Mouse (Mus musculus) adrenal gland, postnatal 14 days (tissue): Measurements from ENCODE around the gene Psg25. TPM values are rescaled to one million over a fixed set of nuclear protein-coding genes. Genes with fewer than 3 reads are reported as not detected.
"Not testable (repeated sequence)": the region's sequence is repeated elsewhere in the genome, so short reads cannot be mapped to it uniquely, and the experiment has no call there.

Source experiments
- DNase-seq: peaks from one replicate; pipeline ENCODE4 v3.0.0; 2021; ENCODE audit warnings: mixed read lengths
- long read RNA-seq, 2 experiments: library from polyadenylated mRNA; stranded (forward); transcript quantifications; one replicate each; pipeline ENCODE4 v2.0.0; 2021
- total RNA-seq: library from RNA; stranded (reverse); gene quantifications from 2 replicates; pipeline ENCODE4 v1.2.3, GENCODE M21; 2021

The Psg25 gene
- not detected in 2 replicates for total RNA-seq
- long read RNA-seq, experiment 1, result 0 reads
- long read RNA-seq, experiment 2, result 0 reads

DNA sequence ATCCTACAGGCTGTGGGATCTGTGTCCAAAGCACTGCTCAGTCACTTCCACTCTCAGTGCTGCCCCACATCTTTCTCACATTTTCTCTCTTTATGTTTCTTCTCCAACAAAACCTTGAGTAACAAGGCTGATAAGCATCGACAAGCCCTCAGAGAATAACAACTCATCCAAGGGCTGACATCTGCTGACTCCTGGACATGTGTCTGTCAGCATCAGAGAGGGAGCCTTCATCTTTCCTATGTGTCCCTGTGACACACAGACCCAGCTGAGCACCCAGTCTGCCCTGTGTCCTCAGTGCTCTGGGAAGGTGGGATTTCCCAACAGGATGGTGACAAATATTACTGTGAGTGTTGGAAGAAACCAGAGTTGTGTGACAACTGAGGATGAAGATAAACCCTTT is at the start of gene Psg25:
Gene Psg25, minus strand, starts transcription at position 101 of the 400 bp plus-strand sequence.
- DNase-seq, result no peak

- no peak for DNase-seq
These were observed 35.1 kb upstream of the Psg25 start, which contains the start of gene Psg27 for GRCm38 (mm10) chr7:18567205-18567604. Psg27 (minus strand) TSS chr7:18567305.

DNA sequence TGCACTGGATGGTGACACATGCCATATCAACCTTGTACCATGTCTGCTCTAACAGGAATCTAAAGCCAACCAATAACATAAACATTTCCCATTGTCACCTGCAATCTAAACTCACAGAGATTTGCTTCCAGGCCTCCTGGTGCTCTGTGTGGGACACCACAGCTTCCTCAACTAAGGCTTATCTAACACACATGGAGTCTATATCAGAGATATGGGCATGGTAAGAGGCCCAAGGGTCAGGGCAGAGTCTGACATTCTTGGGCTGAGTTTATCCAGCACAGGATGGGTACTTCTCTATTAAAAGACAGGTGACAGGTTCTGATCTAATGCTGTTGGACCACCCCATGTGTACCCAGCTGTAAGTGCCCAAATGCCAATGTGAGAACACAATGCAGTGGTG is 27.8 kb upstream of the Psg25 start:
- DNase-seq, result no peak

DNA sequence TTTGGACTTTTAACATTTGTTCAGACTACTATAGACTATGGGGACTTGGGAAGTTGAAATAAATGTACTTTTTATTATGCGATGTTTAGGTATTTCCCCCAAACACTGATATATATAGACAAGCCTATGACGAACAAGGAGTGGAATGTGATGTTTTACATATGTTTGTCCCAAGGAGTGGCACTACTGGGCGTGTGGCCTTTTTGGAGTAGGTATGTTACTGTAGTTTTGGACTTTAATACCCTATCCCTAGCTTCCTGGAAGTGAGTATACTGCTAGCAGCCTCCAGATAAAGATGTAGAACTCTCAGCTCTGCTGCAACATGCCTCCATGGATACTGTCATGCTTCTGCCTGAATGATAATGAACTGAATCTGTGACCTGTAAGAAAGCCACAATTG is 23.7 kb upstream of the Psg25 start:
- not testable (repeated sequence) for DNase-seq

DNA sequence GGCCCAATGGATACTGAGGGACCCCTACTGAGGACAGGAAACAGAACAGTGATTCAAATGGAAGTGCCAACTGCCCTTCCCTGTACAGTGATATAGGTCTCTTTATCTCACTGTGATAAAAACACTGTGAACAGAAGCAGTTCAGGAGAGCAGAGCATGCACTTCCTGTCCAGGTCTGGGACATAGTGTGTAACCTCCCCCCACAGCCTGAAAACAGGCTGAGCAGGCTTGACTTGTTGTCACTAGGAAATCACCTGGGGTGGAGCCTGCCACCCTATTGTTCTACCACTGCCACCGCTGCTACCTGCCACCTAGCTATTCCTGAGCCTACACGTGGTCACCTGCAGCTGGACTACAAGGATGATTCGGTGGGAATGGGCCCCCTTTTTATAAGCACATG is 1.4 kb upstream of the Psg25 start:
- no peak for DNase-seq

DNA sequence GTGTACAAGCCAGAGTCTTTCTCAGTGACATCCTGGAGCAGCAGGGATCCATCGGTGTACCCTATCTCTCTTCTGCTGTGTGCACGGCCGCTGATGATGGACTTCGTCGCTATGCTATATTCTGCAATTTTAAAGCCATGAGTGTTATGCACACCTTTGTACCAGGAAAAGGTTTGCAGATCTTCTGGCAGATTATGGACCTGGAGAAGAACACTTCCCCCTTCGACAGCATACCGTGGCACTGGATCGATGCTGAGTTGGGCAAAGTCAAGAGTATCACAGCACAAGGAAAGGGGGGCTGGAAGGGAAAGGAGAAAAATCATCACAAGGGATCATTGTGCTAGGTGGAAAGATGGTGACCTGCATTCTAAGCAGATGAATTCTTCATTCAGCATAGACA is 7.4 kb downstream of the Psg25 start:
- DNase-seq, result no peak

DNA sequence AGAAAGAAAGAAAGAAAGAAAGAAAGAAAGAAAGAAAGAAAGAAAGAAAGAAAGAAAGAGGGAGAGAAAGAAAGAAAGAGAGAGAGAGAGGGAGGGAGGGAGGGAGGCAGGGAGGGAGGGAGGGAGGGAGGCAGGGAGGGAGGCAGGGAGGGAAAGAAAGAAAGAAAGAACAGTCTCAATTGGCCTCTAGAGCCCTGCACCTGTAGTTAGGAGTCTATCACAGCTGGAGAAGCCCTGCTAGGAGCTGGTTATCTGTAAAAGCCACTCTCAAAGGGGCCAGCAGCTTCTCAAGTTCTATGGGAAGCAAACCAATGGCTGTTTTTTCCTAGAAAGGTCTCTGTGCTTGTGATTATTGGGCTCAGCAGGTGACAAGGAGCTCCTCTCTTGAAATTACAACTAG is 19.2 kb downstream of the Psg25 start:
- not testable (repeated sequence) for DNase-seq

- not testable (repeated sequence) for DNase-seq
These were observed 19.7 kb downstream of the Psg25 start for GRCm38 (mm10) chr7:18512417-18512816.

DNA sequence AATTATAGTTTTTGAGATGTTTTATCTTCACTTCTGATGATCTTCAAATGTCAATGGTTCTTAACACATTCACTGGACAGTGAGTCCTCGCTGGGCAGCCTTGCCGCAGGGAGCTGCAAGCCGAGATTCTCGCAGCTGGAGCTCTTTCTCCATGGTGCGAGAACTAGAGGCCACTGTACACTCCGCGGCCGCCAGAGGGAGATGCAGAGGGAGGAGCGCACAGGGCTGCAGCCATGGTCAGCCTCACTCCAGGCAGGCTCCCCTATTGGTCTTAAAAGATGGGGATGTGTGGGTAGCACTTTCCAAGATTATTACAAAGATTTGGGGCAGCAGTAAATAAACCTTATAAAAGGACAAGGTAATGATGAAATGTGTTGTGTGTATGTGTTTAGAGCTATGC is 20.6 kb downstream of the Psg25 start:
- peak; percentile 6 for DNase-seq

DNA sequence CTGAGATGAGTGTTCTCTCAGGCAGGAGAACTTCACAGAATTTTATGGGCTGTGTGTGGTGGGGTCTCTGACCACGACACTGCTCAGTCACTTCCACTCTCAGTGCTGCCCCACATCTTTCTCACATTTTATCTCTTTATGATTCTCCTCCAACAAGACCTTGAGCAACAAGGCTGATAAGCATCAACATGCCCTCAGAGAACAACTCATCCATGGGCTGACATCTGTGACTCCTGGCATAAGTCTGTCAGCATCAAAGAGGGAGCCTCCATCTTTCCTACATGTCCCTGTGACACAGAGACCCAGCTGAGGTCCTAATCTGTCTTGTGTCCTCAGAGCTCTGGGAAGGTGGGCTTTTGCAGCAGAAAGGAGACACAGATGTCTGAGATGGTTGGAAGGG is 48.0 kb downstream of the Psg25 start, which contains the start of gene Psg26:
Gene Psg26, minus strand, starts transcription at position 101 of the 400 bp plus-strand sequence.
- no peak for DNase-seq

Other genes starting within 250 kb of the Psg25 start
- gene Psg18, start 177.3 kb downstream of the Psg25 start, total RNA-seq, result not detected in 2 replicates
- not detected in 2 replicates for gene Psg28, start 100.2 kb downstream of the Psg25 start, total RNA-seq
- not detected in 2 replicates for gene Psg26, start 48.1 kb downstream of the Psg25 start, total RNA-seq
- not detected in 2 replicates for gene Psg27, start 35.0 kb upstream of the Psg25 start, total RNA-seq
- not detected in 2 replicates for gene Psg23, start 84.2 kb upstream of the Psg25 start, total RNA-seq
- not detected in 2 replicates for gene Psg21, start 124.5 kb upstream of the Psg25 start, total RNA-seq
- gene Psg20, start 153.9 kb upstream of the Psg25 start, total RNA-seq, result not detected in 2 replicates
- not detected in 2 replicates for gene Psg22, start 185.8 kb upstream of the Psg25 start, total RNA-seq